Mouse (Mus musculus) intestine, embryonic 15.5 days (tissue): ENCODE results near the gene Hist1h2bb. TPM values are rescaled to one million over a fixed set of nuclear protein-coding genes. Genes with fewer than 3 reads are reported as not detected.
"Not testable (repeated sequence)": the region's sequence is repeated elsewhere in the genome, so short reads cannot be mapped to it uniquely, and the experiment has no call there.

Source experiments
- ATAC-seq: fragments of 200-750 bp; cut with Nextera tagmentation; 2 replicates; pipeline ENCODE4 v1.8.0; 2017; ENCODE audit warnings: moderate TSS enrichment, moderate library complexity
- H3K27ac ChIP-seq: fragments of 300-500 bp; sonication (generic); 2 replicates; pipeline ENCODE4 v1.5.1; 2015; ENCODE audit warnings: mild to moderate bottlenecking, inconsistent platforms
- H3K27me3 ChIP-seq: fragments of 300-500 bp; sonication (generic); replicated peaks from 2 replicates; pipeline ENCODE4 v1.6.1; 2015; ENCODE audit warnings: inconsistent platforms
- H3K36me3 ChIP-seq: fragments of 300-500 bp; sonication (generic); 2 replicates; pipeline ENCODE4 v1.6.1; 2015; ENCODE audit warnings: inconsistent platforms
- H3K4me1 ChIP-seq: fragments of 300-500 bp; sonication (generic); replicated peaks from 2 replicates; pipeline ENCODE4 v1.6.1; 2015; ENCODE audit warnings: inconsistent platforms
- H3K4me2 ChIP-seq: fragments of 300-500 bp; sonication (generic); replicated peaks from 2 replicates; pipeline ENCODE4 v1.6.1; 2015; ENCODE audit warnings: mild to moderate bottlenecking, inconsistent platforms
- H3K4me3 ChIP-seq: fragments of 300-500 bp; sonication (generic); replicated peaks from 2 replicates; pipeline ENCODE4 v1.5.1; 2015; ENCODE audit warnings: inconsistent platforms
- H3K9ac ChIP-seq: fragments of 300-500 bp; sonication (generic); 2 replicates; pipeline ENCODE4 v1.6.1; 2015; ENCODE audit warnings: inconsistent platforms
- H3K9me3 ChIP-seq: fragments of 300-500 bp; sonication (generic); 2 replicates; pipeline ENCODE4 v1.6.1; 2016; ENCODE audit warnings: inconsistent platforms
- WGBS: fragments of 180-500 bp; shearing (Covaris S2); methylation state at CpG from one replicate; pipeline ENCODE4 v1.1.7; 2015; 5-methylcytosine and 5-hydroxymethylcytosine counted together
- polyA plus RNA-seq: library from polyadenylated mRNA; unstranded; fragments of >200 nt; fragmentation: Nextera tagmentation; extraction: Ambion mirVana; gene quantifications from 2 replicates; pipeline ENCODE4 v1.2.1, GENCODE M21; 2015

Gene Hist1h2bb
- polyA plus RNA-seq, 1 experiment from 2014 or later = 2.4 TPM

DNA sequence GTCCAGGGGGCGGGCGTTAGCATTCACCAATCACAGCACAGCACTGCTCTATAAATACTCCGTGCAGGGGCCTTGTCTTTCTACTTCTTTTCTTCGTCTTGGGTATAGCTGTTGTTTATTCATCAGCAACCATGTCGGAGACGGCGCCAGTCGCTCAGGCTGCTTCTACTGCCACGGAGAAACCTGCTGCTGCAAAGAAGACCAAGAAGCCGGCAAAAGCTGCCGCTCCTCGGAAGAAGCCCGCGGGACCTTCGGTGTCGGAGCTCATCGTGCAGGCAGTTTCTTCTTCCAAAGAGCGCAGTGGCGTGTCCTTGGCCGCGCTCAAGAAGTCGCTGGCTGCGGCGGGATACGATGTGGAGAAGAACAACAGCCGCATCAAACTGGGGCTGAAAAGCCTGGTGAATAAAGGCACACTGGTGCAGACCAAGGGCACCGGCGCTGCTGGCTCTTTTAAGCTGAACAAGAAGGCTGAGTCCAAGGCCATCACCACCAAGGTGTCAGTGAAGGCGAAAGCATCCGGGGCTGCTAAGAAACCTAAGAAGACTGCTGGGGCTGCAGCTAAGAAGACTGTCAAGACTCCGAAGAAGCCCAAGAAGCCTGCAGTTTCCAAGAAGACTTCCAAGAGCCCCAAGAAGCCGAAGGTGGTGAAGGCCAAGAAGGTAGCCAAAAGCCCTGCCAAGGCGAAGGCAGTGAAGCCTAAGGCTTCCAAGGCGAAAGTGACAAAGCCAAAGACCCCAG, 17.2 kb downstream of the Hist1h2bb start, which contains the start of gene Hist1h1a:
Gene Hist1h1a, plus strand, starts transcription at position 81 of the 738 bp plus-strand sequence.
- Histone ChIP-seq H3K4me2 (peak within 1 kb of the TSS; percentile 86), H3K9ac (peak within 1 kb of the TSS; percentile 73), H3K4me1 (peaks cover 12% of the 10 kb centered on the region), H3K36me3 (no peaks in the 10 kb centered on the region), H3K27ac (peak within 1 kb of the TSS; percentile 97), H3K27me3 (no peaks in the 10 kb centered on the region), H3K4me3 (peak within 1 kb of the TSS; percentile 50), H3K9me3 (no peaks in the 10 kb centered on the region)
- ATAC-seq = peak; percentile 76
- WGBS = 4% methylated on average over 34 of the region's 34 CpGs

GRCm38 (mm10) chr13:23764324-23765171, 18.0 kb downstream of the Hist1h2bb start:
- Histone ChIP-seq H3K4me3 (peak overlapping the region; percentile 50), H3K4me2 (peak overlapping the region; percentile 86), H3K27ac (peak overlapping the region; percentile 97), H3K27me3 (no peaks in the 10 kb centered on the region), H3K36me3 (no peaks in the 10 kb centered on the region), H3K4me1 (peaks cover 12% of the 10 kb centered on the region), H3K9me3 (no peaks in the 10 kb centered on the region), H3K9ac (peak overlapping the region; percentile 73)
- ATAC-seq = no peak
- WGBS = 36% methylated on average over 12 of the region's 12 CpGs

DNA sequence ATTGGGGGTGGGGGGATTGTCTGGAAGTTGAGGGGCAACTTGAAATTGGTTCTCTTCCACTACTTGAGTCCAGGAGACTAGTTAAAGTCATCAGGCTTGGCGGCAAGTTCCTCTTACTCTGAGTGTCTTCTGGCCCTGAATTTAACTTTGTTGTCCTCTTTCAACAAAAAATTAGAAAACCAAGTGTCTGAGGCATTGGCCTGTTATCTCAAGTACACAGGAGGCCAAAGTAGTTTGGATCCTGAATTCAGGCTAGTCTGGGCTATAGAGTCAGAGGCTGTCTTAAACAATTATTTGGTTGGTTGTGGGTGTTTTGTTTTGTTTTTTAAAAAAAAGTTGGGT, 18.6 kb downstream of the Hist1h2bb start:
- Histone ChIP-seq H3K9me3 (no peaks in the 10 kb centered on the region), H3K4me3 (no peak overlapping the region), H3K27me3 (no peaks in the 10 kb centered on the region), H3K36me3 (no peaks in the 10 kb centered on the region), H3K4me2 (no peak overlapping the region), H3K9ac (no peak overlapping the region), H3K27ac (no peak overlapping the region), H3K4me1 (peaks cover 10% of the 10 kb centered on the region)
- ATAC-seq = no peak
- WGBS = 69% methylated on average over 1 of the region's 1 CpGs

- Histone ChIP-seq H3K9ac (no peak overlapping the region), H3K9me3 (no peaks in the 10 kb centered on the region), H3K4me1 (peaks cover 6% of the 10 kb centered on the region), H3K36me3 (no peaks in the 10 kb centered on the region), H3K4me2 (no peak overlapping the region), H3K27ac (no peak overlapping the region), H3K27me3 (no peaks in the 10 kb centered on the region), H3K4me3 (no peak overlapping the region)
- no peak for ATAC-seq
Observed at GRCm38 (mm10) chr13:23766772-23767171, 20.2 kb downstream of the Hist1h2bb start.

GRCm38 (mm10) chr13:23768834-23769397, 22.4 kb downstream of the Hist1h2bb start:
- peaks cover 9% of the 10 kb centered on the region; the same call in 1 of the 2 replicates for H3K4me1 ChIP-seq

DNA sequence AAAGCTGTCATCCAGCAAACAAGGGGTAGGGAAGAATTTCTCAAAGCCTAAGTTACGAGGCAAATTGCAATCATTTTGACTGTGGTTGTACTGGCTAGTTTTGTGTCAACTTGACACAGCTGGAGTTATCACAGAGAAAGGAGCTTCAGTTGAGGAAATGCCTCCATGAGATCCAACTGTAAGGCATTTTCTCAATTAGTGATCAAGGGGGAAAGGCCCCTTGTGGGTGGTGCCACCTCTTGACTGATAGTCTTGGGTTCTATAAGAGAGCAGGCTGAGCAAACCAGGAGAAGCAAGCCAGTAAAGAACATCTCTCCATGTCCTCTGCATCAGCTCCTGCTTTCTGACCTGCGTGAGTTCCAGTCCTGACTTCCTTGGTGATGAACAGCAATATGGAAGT, 23.1 kb downstream of the Hist1h2bb start, which contains the start of gene Trim38:
Gene Trim38, plus strand, starts transcription at position 301 of the 400 bp plus-strand sequence.
- not testable (repeated sequence) for H3K9ac ChIP-seq, ATAC-seq, H3K4me1 ChIP-seq, H3K4me2 ChIP-seq, H3K27me3 ChIP-seq, H3K36me3 ChIP-seq, H3K9me3 ChIP-seq, H3K27ac ChIP-seq, H3K4me3 ChIP-seq
- 88% methylated on average over 2 of the region's 2 CpGs for WGBS

More at GRCm38 (mm10) chr13:23768834-23769397, 22.4 kb downstream of the Hist1h2bb start:
- no peak overlapping the region for H3K4me3 ChIP-seq
- H3K9me3 ChIP-seq = no peaks in the 10 kb centered on the region
- 55% methylated on average over 5 of the region's 5 CpGs for WGBS
- H3K27me3 ChIP-seq = no peaks in the 10 kb centered on the region
- H3K4me2 ChIP-seq = no peak overlapping the region
- H3K9ac ChIP-seq = no peak overlapping the region
- ATAC-seq = no peak
- H3K36me3 ChIP-seq = no peaks in the 10 kb centered on the region
- no peak overlapping the region for H3K27ac ChIP-seq

DNA sequence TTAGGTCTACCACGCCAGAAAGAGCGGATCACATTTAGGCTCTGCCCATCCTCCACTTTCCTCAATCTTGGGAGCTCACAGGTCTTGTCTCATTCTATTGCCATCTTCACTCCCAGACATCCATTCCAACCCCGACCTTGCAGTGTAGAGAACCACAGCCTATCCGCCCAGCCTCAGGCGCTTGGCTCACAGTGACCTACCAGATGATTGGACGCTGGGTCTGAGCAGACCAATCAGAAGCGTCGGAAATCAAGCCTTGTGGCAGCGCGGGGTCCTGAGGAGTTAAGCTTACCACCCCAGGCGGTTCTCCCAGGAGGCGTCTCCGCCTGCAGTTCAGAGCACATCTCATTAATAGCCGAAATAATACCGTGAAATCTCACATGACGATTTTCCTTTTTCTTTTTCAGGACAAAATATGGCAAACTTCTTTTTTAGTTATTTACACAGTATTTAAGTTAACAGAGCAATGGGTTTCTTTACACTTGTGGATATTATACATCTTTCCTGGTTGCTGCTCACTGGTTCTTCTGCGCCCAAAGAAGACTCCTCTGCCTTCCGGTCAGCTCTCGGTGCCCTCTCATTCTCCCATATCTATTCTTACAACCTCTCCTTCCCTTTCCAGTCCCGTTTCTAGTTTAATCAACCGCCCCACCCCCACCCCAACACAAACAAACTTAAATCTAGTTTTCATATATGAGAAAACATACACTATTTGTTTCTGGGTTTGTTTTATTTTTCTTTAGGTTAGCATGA, 26.2 kb downstream of the Hist1h2bb start:
- peak; percentile 95 for ATAC-seq
- Histone ChIP-seq H3K36me3 (no peaks in the 10 kb centered on the region), H3K9ac (no peak overlapping the region), H3K9me3 (no peaks in the 10 kb centered on the region), H3K27ac (no peak overlapping the region), H3K4me2 (peak overlapping the region; percentile 45), H3K4me3 (no peak overlapping the region), H3K4me1 (0 out of 2 replicates have a peak, but pooled peaks cover 4% of the 10 kb centered on the region), H3K27me3 (no peaks in the 10 kb centered on the region)
- WGBS = 21% methylated on average over 21 of the region's 21 CpGs

DNA sequence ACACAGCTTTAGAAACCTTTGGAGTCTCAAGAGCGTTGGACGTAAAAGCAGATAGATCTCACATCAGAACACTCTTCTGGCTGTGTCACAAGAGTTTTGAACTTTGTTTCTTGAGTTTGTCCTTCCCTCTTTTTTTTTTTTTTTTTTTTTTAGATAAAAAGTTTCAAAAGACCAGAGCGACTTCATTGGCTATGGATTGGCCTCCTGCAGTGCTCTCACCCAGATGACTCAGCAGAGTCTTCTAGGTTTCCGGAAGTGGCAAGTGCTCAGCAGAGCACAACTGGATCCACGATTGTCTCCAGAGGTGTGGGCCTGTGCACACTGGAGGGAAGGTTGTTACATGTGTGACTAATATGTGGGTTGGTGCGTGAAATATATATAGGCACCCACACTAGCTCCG, 31.8 kb downstream of the Hist1h2bb start:
- no peaks in the 10 kb centered on the region for H3K9me3 ChIP-seq
- no peak overlapping the region for H3K27ac ChIP-seq
- H3K36me3 ChIP-seq = no peaks in the 10 kb centered on the region
- no peak overlapping the region for H3K4me2 ChIP-seq
- 93% methylated on average over 7 of the region's 7 CpGs for WGBS
- no peak overlapping the region for H3K4me3 ChIP-seq
- H3K4me1 ChIP-seq = no peaks in the 10 kb centered on the region
- no peak overlapping the region for H3K9ac ChIP-seq
- H3K27me3 ChIP-seq = no peaks in the 10 kb centered on the region
- no peak for ATAC-seq

DNA sequence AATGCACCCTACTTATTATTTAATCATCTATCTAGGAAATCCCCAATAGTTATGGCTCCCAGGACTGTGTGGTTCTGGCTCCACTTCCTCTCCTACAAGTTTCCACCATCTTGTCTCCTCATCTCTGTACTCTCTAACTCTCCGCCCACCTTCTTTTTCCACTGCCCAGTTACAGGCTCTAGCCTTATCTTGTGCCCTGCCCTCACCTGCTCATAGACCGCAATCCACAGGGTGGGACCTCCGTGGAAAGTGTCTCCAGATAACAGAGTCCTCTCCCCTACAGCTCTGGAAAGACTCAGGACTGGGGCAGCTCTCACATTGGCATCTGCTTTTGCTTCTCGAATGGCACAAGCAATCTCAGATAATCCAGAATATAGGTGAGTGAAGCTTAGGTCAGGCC, 32.5 kb downstream of the Hist1h2bb start:
- Histone ChIP-seq H3K9me3 (no peaks in the 10 kb centered on the region), H3K36me3 (no peaks in the 10 kb centered on the region), H3K9ac (no peak overlapping the region), H3K27ac (no peak overlapping the region), H3K4me1 (no peaks in the 10 kb centered on the region), H3K27me3 (no peaks in the 10 kb centered on the region), H3K4me3 (no peak overlapping the region), H3K4me2 (no peak overlapping the region)
- ATAC-seq = no peak
- 64% methylated on average over 4 of the region's 4 CpGs for WGBS

DNA sequence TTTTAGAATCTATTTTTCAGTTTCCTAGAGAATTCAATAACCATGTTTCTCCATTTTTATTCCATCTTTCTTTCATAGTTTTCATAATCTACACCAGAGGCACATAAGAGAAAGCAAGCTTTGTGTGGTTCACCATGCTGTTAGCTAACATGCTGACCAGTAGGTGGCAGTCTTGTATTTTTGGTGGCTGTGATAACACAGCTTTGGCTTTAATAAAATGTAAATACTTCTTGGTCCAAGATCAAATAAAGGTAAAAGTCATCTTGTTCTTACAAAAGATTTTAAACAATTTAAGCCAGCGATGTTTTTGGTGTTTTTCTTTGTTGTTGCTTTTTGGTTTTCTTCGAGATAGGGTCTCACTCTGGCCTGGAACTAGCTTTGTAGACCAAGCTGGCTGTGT, 46.0 kb downstream of the Hist1h2bb start:
- Histone ChIP-seq H3K27ac (no peak overlapping the region), H3K4me2 (no peak overlapping the region), H3K4me1 (no peaks in the 10 kb centered on the region), H3K9me3 (no peaks in the 10 kb centered on the region), H3K9ac (no peak overlapping the region), H3K4me3 (no peak overlapping the region), H3K27me3 (no peaks in the 10 kb centered on the region), H3K36me3 (no peaks in the 10 kb centered on the region)
- 51% methylated on average over 2 of the region's 2 CpGs for WGBS
- peak; percentile 68; the same call in 1 of the 2 replicates for ATAC-seq
